Mouse (Mus musculus) thymus, adult 18-20 months (tissue): ENCODE results near the gene Npas3.

ENCODE experiments used
- DNase-seq, 2 experiments: peaks; one replicate each; pipeline ENCODE4 v3.0.0; 2022; ENCODE audit warnings: mixed read lengths in 2 of 2

Gene Npas3

GRCm38 (mm10) chr12:53416096-53416495 lies 167.6 kb downstream of the Npas3 start:
- DNase-seq, result no peak

DNA sequence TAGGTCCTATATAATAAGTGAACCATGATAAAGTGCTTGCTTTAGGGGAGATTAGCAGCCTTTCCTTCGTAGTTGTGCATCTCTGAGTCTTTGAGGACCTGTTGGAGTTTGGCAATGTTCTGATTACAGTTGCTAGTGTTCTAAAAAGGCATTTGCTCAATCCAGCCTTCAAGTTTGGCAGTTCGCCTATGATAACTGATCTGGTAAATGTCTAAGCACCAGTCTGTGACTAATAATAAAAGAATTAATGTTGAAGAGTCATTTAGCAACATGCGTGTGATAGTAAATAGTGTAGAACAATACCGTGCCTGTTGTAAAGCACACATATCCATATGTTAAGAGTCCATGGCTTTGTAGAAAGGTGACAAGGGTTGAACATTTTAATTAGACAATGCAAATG lies 173.2 kb downstream of the Npas3 start:
- DNase-seq, result no peak

- no peak for DNase-seq
Measured at GRCm38 (mm10) chr12:53423631-53424030, 175.2 kb downstream of the Npas3 start.

DNA sequence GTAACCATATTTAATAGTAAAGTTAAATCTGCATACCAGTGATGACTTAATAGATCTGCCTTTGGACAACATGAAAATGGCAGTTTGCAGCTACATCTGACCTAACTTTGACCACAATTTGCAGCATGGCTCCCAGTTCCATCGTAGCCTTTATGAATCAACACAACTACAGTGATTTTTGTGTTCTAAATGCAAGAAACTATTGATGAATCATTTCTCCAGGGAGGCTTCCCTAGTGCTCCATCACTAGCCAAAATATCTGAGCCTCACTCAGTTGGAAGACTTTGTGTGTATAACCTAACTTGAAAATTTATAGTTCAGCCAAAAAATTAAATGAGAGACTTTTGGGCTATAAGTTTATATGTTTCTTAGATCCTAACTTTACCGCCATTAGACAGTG lies 177.5 kb downstream of the Npas3 start:
- no peak for DNase-seq

- no peak for DNase-seq
Measured at GRCm38 (mm10) chr12:53427153-53427552, 178.7 kb downstream of the Npas3 start.

- DNase-seq, result no peak
Measured at GRCm38 (mm10) chr12:53442029-53442428, 193.6 kb downstream of the Npas3 start.

- no peak for DNase-seq
Measured at GRCm38 (mm10) chr12:53447469-53447868, 199.0 kb downstream of the Npas3 start.

- DNase-seq, result no peak
Measured at GRCm38 (mm10) chr12:53448040-53448439, 199.6 kb downstream of the Npas3 start.

GRCm38 (mm10) chr12:53467549-53467948 lies 219.1 kb downstream of the Npas3 start:
- DNase-seq, result no peak

GRCm38 (mm10) chr12:53474486-53474885 lies 226.0 kb downstream of the Npas3 start:
- no peak for DNase-seq

GRCm38 (mm10) chr12:53484924-53485323 lies 236.4 kb downstream of the Npas3 start:
- no peak for DNase-seq

GRCm38 (mm10) chr12:53496386-53496785 lies 247.9 kb downstream of the Npas3 start:
- DNase-seq, result no peak

DNA sequence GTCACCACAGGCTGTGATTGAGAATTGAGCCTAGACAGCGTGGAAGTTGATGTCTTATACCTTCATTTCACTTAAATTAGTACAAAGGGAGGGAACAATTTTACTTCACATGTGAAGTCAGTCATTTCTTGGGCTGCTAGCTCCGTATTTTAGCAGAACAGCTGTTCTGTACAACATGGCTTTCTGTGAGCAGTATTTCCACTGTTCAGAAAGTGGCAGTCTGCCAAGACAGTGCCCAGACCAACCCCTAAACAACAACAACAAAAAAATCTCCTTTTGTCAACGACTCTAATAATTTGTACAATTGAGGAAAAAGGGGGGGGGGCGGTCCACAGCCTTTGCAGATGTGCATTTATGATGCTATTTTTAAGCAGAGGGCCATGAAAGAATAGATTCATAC lies 266.4 kb downstream of the Npas3 start:
- no peak for DNase-seq

DNA sequence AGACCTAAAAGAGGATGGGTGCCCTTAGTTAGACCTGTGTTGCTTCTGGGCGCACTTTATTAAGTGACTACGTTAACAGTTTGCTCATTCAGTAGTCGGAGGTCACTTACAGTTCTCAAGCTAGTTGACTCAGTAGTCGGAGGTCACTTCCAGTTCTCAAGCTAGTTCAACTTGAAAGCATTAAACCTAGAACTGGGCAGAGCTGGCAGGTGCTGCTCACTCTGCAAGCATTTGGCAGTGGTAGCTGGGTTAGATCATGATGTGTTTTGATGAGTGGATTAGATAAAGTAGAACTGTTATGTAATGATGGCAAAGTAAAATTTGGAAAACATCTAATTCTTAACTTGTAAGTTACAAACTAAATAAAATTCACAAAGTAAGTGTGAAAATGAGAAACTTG lies 271.1 kb downstream of the Npas3 start:
- DNase-seq, result no peak

DNA sequence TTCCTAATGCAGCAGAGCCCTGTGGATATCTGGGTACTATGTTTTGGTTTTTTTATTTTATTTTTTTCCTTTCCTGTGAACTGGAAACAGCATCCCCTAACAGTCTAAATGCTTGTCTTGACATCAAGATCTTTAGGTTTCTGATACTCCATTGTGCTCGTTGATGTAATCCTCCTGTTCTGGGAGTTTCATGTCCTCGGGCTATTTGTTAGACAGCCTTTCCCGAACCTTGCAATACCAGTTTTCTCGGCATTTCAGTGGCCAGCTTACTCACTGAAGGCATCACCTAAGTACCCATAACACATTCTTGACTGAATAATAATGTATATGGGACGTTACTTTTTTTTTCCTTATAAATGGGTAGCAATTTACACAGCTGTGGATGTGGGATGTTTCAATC lies 274.2 kb downstream of the Npas3 start:
- no peak for DNase-seq

DNA sequence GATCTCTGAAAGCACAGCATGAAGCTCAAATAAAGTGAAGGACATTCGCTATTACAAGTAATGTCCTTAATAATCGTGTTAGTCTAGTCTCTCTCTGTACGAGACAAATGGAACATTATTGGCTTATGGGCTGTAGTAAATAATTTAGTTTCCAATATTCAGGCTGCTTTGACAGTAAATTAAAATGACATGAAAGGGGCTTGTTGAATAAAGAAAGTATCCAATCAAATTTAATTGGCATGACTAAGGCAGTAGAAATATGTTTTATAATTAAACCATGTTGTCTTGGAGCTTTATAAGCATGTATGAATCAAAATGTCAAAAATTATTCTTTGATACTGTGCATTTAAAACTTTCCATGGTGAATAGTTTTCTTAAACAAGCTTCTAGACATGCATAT lies 278.6 kb downstream of the Npas3 start:
- no peak for DNase-seq

GRCm38 (mm10) chr12:53529345-53529744 lies 280.9 kb downstream of the Npas3 start:
- no peak for DNase-seq

DNA sequence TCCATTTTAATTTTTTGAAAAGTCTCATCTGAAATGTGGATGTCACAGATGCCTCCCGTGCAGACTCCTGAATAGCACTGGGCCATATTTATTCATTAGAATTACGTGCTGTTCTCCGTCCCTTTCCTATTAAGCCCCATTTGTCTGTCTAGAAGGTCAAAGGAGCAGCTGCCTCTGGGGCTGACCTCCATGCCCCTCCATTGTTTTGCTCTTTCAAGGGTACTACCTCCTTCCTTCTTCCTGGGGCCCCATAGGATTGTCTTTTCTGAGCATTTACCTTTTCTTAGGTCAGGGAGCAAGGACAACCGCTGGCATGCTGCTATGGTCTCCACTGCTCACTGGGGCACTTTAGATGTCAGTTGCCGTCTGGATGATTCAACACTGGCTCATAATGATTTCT lies 288.3 kb downstream of the Npas3 start:
- no peak for DNase-seq

- DNase-seq, result no peak
Measured at GRCm38 (mm10) chr12:53556359-53556758, 307.9 kb downstream of the Npas3 start.

- no peak for DNase-seq
Measured at GRCm38 (mm10) chr12:53558259-53558658, 309.8 kb downstream of the Npas3 start.

DNA sequence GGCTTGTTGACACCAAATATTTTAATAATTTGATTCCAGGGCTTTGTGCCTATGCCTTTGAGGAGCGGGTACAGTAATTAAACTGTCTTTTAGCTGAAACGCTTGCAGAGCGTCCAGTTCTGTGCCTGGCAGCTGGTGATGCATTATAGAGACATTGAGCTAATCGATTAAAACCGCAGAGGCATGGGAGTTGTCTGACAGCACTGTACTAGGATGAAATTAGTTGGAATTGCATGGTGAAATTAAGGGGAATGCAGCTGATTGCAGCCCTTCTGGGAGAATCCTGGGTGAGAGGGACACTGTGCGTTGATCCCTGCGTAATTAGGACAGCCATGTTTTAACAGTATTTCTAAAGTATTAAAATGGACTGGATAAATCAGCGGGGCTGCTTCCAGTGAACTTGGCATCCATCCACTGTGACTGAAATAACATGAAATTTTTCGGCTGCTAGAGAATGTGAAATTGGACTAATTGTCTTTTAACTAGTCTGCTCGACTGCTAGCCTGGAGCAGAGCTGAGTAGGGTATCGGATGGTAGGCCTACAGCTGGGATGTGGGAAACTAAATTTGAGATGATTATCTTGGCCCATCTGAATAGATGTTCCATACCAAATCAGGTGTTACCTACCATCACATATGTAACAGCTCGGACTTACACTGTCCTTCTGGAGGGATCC lies 318.4 kb downstream of the Npas3 start:
- DNase-seq, result no peak

GRCm38 (mm10) chr12:53581181-53581580 lies 332.7 kb downstream of the Npas3 start:
- no peak for DNase-seq

DNA sequence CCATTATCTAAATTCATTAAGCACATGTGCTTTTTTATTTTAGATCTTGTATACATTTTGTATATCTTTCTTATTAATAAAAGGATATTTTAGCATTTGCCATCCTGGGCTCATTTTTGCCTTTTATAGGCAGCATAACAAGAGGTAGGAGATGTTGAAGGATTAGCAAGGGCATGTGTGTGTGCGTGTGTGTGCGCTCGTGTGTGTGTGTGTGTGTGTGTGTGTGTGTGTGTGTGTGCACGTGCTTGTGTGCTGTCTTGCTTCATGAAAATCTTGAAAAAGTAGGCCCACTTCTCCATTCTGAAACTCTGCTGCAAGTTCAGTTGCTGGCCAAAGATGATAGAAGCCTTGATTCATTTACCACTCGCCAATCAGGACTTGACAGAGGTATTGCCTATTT lies 338.8 kb downstream of the Npas3 start:
- no peak for DNase-seq

DNA sequence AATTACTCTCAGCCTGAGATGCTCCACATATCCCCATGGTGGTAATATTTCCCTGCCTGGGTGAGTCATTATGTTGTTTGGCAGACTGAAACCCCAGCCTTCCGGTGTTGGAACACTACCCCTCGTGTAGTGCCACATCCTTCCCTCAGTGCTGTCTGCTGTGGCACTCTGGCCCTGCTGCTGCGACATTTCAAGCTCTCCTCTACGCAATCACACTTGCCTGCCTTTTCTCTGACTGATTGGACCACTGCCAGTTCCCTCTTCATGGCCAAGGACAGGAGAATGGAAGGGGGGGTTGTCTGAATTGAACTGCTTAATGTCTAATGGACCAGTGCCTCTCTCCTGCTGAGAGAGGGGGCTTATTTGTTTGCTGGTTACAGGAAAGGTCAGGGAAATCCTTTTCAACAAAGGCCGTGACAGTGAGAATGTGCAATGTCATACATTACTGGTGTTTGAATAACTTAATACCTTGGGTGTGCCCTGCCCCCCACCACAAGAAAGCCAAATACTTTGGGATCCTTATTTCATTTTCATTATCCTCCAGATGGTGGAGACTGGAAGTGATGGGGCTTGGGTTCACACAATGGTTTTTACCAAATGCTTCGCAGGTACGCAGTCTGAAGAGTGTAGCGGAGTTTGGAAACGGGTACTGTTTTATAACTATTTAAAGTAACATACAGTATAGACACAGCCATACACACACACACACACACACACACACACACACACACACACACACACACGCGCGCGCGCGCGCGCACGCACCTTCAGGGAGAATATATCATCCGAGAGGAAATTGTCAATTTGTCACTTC lies 339.4 kb downstream of the Npas3 start:
- no peak for DNase-seq
